Mouse (Mus musculus): ENCODE data around the gene Capg.

Gene Capg

DNA sequence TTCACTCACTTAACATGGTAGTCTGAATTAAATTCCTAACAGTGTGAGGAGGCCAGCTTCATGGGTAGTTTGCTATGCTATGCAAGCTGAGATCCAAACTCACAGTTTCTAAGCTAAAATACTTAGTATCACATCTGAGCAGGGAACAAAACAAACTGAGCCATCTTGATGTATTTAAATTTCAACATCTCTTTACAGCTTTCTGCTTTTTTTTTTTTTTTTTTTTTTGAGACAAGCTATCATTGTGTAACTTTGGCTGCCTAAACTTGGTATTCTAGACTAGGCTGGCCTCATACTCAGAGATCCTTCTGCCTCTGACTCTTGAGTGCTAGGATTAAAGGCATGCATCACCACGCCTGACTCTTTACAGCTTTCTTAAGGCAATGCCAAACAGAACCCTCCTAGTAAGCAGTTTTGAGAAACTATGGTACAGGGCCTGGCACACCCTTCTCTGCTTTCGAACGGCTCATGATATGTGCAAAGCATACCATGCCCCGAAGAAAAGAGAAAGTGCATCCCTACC, 64.5 kb downstream of the Capg start:
- DNase-seq (ENCODE audit: low spot score) = no peak

DNA sequence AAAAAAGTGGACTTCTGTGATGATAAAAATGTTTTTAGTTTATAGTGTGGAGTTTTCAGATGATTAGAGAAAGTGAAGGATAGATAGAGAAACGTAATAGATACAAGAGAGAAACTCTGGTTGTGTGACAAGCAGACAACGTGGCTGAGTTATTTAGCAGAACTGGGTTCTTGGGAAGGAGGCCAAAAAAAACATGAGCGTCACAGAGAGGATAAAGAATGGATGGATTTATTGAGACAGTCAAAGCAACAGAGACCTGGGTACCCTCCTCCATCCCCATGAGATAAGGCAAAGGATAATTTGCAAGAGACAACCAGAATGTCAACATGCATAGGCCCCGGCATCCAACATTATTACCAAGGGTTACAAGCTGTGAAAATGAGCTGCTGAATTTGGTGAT, 66.1 kb downstream of the Capg start:
- DNase-seq (ENCODE audit: low spot score) = peak; percentile 34
